Mouse (Mus musculus) liver, embryonic 14.5 days (tissue): ENCODE results near the gene Rfwd3.
A peak's percentile ranks its signal among the peaks of the same experiment; 100 is the strongest.

Experiments used
- CTCF ChIP-seq: IDR thresholded peaks from 2 replicates; pipeline ENCODE4 v1.5.1; 2016; ENCODE audit warnings: antibody characterized with exemption, low read depth, control low read depth
- EP300 ChIP-seq: IDR thresholded peaks from 2 replicates; pipeline ENCODE4 v1.6.1; 2016; ENCODE audit warnings: antibody characterized with exemption, low read depth

GRCm38 (mm10) chr8:111312758-111313162 is 12.7 kb upstream of the Rfwd3 start:
- TF ChIP-seq CTCF (peak; percentile 78), EP300 (peak; percentile 85)
